Mouse (Mus musculus) brain, embryonic 18.5 days (tissue): ENCODE measurements at regions not wholly inside any gene's neighbourhood (a gene's known extent, or its start where the extent isn't known, plus 50 kb on each side); places are given as distances from the start of the nearest gene placed in this dataset.

ENCODE experiments used
- DNase-seq: peaks from one replicate; pipeline ENCODE4 v3.0.0-alpha.2; 2012; ENCODE audit warnings: low read depth, low spot score

DNA sequence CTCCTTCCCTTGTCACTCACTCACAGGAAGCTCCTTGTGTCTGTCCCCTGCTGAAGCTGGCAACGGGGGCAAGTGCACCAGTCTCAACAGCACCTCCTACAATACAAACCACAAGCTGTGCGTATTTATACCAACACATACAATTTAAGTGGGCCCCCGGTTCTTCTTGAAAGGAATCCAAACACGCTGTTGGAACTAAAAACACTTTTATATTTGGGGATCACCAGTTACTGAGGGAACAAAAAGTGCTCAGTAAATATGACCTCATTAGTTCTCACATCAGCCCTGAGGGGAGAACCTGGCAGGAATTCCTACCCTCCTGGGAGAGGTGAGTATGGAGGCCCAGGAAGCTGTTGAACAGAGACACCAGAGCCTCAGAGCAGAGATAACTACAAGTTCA, 107.8 kb upstream of the Kit start:
- no peak for DNase-seq

DNA sequence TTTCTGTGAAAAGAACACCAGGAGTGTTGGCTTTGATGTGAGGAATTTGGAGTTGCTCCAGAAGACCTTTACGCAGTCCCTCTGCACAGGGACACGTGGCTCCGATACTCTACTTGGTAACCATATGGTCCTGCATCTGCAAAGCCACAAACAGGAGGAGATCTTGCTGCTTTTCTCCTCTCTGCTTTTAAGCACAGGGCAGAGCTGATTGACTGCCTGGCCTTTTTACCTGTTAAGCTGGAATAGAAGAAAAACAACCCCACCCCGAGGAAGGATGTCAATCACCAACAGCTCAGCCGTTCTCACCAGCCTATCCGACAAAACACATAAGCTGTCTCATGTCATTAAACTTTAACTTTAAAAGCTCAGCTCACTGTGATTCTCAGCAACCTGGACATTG, 106.8 kb upstream of the Kit start:
- peak; percentile 24 for DNase-seq

GRCm38 (mm10) chr5:75471010-75471409, 103.7 kb upstream of the Kit start:
- DNase-seq = no peak

- no peak for DNase-seq
Measured at GRCm38 (mm10) chr5:75472484-75472883, 102.2 kb upstream of the Kit start.

DNA sequence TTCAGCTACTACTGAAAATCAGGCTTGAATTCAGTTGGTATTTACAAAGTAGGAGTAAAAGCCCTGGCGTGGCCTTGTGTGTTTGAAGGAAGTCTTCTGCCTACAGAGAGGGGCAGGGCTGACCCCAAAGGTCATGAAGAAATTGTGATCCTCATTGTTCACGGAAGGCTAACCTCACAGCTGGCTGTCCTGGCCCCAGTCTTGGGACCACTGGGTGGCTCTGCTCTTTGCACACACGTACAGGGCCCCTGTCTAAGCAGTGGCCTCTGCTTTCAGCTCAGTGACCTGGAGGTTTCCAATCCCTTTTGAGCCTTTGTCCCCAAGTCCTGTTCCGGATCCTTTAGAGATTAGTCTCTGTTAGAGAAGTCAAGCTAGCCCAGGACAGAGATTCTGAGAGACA, 99.3 kb upstream of the Kit start:
- DNase-seq = no peak

- DNase-seq = no peak
Measured at GRCm38 (mm10) chr5:75478499-75478898, 96.2 kb upstream of the Kit start.

GRCm38 (mm10) chr5:75479149-75479548, 95.6 kb upstream of the Kit start:
- no peak for DNase-seq

- DNase-seq = no peak
Measured at GRCm38 (mm10) chr5:75481595-75481994, 93.1 kb upstream of the Kit start.

- no peak for DNase-seq
Measured at GRCm38 (mm10) chr5:75484330-75484729, 90.4 kb upstream of the Kit start.

- no peak for DNase-seq
Measured at GRCm38 (mm10) chr5:75490806-75491205, 83.9 kb upstream of the Kit start.

- DNase-seq = no peak
Measured at GRCm38 (mm10) chr5:75494143-75494542, 80.6 kb upstream of the Kit start.

GRCm38 (mm10) chr5:75499053-75499452, 75.7 kb upstream of the Kit start:
- DNase-seq = no peak

- DNase-seq = no peak
Measured at GRCm38 (mm10) chr5:75499695-75500094, 75.0 kb upstream of the Kit start.

GRCm38 (mm10) chr5:75500654-75501416, 73.9 kb upstream of the Kit start:
- no peak for DNase-seq

GRCm38 (mm10) chr5:75503673-75504072, 71.0 kb upstream of the Kit start:
- no peak for DNase-seq

- no peak for DNase-seq
Measured at GRCm38 (mm10) chr5:75512521-75513422, 61.9 kb upstream of the Kit start.

- no peak for DNase-seq
Measured at GRCm38 (mm10) chr5:75518213-75518612, 56.5 kb upstream of the Kit start.

DNA sequence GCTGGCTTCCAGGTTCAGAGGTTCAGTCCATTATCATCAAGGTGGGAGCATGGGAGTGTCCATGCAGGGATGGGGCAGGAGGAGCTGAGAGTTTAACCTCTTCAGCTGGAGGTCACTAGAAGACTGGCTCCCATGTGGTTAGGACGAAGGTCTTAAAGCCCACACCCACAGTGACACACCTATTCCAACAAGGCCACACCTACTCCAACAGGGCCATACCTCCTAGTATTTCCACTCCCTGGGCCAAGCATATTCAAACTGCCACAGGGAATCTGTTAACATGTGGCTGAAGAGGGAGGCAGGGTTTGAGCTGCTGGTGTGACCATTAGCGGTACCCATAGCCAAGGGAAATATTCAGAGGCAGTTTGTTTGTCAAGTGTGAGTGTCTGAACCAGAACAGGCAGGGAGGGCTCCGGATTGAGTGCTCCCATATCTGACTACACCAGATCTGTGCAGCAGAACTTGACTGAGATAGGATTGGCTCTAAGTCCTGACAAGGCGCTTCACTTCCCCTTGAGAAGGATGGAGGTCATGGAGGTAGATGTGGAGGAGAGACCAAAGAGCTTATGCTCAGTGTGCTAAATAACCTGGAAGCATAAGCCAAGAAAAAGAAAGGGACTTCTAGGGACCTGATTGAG, 51.6 kb upstream of the Kit start:
- DNase-seq = no peak
